9 mouse cellular contexts compared by ENCODE assay signal in the genomic region with DNA sequence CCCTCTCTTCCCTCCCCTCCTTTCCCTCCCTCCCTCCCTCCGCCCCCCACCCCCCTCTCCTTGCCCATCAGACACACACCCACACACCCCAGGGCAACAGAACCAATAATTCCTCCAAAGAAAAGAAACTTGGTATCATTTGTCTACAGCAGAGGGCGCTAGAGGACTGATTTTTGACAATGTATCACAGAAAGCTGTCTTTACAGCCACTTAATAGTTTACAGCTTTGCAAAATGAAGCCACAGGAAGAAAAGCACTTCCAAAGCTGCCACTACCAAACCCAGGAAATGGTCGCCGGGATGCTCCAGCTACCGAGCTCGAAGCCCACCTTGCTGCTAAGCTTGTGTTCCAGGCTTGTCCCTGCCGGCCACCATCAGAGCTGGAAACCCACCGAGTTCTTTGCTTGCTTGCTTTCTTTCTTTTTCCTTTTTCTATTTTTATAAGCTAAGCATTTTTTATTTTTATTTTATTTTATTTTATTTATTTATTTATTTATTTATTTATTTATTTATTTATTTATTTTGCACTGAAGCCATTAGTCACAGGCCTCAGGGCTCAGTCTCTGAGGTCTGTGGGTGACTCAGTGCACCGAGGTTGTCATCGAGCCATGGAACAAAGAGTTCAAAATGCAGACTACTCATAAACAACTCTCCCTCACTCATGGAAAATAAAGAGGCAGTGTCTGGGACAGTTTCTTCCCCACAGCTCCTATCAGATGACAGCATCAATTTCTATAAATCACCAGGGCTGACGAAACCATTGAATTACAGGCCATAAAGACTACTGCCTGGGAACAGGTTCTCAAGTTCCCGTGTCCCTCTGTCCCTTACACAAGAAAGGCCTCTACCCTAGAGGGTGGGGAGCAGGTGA.
DNase-seq lines count a peak whose midpoint lies in the region; ATAC-seq lines count a peak whose summit lies in the region.
"Had no signal": no experiment of that assay in that cellular context is flagged by ENCODE, and none has a peak within 500 bp of the region (broad histone marks: within the 10 kb centered on the region; RNA-seq: fewer than 3 reads in every experiment).

No protein-coding gene starts in this region.

- H3K27ac ChIP-seq in midbrain, embryonic 11.5 days (ENCODE audit: low read depth, low read length), result no peak overlapping the region
- H3K27ac ChIP-seq: midbrain, embryonic 12.5 days had no signal

- no peaks in the 10 kb centered on the region for H3K4me1 ChIP-seq in midbrain, embryonic 11.5 days (ENCODE audit: control insufficient read depth, insufficient read depth, low read length)
- H3K4me1 ChIP-seq: midbrain, embryonic 12.5 days had no signal

- no peak overlapping the region for H3K4me3 ChIP-seq in midbrain, embryonic 11.5 days (ENCODE audit: low read depth, low read length)
- H3K4me3 ChIP-seq: midbrain, embryonic 12.5 days had no signal

- no peak overlapping the region for H3K9ac ChIP-seq in midbrain, embryonic 11.5 days (ENCODE audit: low read length)
- H3K9ac ChIP-seq: midbrain, embryonic 12.5 days had no signal

- no peak overlapping the region for H3K4me2 ChIP-seq in midbrain, embryonic 11.5 days
- H3K4me2 ChIP-seq: midbrain, embryonic 12.5 days had no signal

- WGBS in large intestine, adult 2 months, result 17% methylated on average over 12 of the region's 12 CpGs
- 62% methylated on average over 11 of the region's 12 CpGs for WGBS in midbrain, embryonic 11.5 days

- H3K9me3 ChIP-seq in midbrain, embryonic 11.5 days (ENCODE audit: control insufficient read depth, low read length), result no peaks in the 10 kb centered on the region
- H3K9me3 ChIP-seq: midbrain, embryonic 12.5 days had no signal

- ATAC-seq in midbrain, embryonic 11.5 days (ENCODE audit: low FRiP score), result no peak
- no peak for ATAC-seq in activated CD4-positive, CD25-positive, alpha-beta regulatory T cell, adult 4 months

- no peaks in the 10 kb centered on the region for H3K36me3 ChIP-seq in midbrain, embryonic 11.5 days (ENCODE audit: control insufficient read depth, insufficient read depth, low read length)
- H3K36me3 ChIP-seq: midbrain, embryonic 12.5 days had no signal

- peak; percentile 33 for DNase-seq in gastrocnemius, postnatal 10 days
- no peak for DNase-seq in gastrocnemius, postnatal 36 days
- peak; percentile 75 for DNase-seq in CD4-positive, CD25-positive, alpha-beta regulatory T cell, adult 2 months (ENCODE audit: low read depth, low spot score)
- peak; percentile 42 for DNase-seq in brain, embryonic 18.5 days (ENCODE audit: low read depth, low spot score)
- DNase-seq in forelimb bud, embryonic 11.5 days (ENCODE audit: low read depth, low spot score), result peak; percentile 88
- peak; percentile 48 for DNase-seq in large intestine, adult 2 months (ENCODE audit: low read depth, low spot score)
- DNase-seq in midbrain, embryonic 11.5 days (ENCODE audit: low spot score, missing footprints), result peak; percentile 96

- intact Hi-C loops in gastrocnemius, postnatal 36 days (cut with DNase I), result loop anchor here (2.0 kb wide), 1 partner anchor 445 kb away; no protein-coding TSS in a partner anchor

- H3K27me3 ChIP-seq in midbrain, embryonic 11.5 days (ENCODE audit: control insufficient read depth, insufficient read depth, low read length), result no peaks in the 10 kb centered on the region

Comparison
In these comparisons a context has a peak if more than half of its experiments do, and no peak if none do; other contexts are left out.
1. DNase-seq: peak in gastrocnemius, postnatal 10 days (single experiment), CD4-positive, CD25-positive, alpha-beta regulatory T cell, adult 2 months (single experiment), brain, embryonic 18.5 days (single experiment), forelimb bud, embryonic 11.5 days (single experiment), large intestine, adult 2 months (single experiment) and midbrain, embryonic 11.5 days (single experiment); none in gastrocnemius, postnatal 36 days (0 of 2).